Comparison of ENCODE assay signal across 8 mouse cellular contexts in the genomic region with DNA sequence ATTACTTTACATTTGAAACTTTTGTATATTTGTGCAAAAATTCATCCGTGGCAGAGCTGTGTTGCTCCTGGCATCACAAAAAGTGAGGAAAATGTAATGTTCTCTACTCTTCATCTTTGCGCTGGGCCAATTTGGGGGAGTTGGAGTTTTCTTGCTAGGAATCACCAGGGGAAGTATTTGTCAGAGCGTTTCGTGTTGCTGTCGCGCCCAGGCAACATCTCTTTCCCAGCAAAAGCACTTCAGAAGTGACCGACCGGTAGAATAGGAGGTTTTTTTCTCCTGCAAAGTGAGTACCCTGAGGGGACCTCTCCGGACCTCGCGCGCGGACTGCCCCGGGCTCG. TPM values are rescaled to one million over a fixed set of nuclear protein-coding genes. Genes with fewer than 3 reads are reported as not detected.
A peak's percentile ranks its signal among the peaks of the same experiment; 100 is the strongest.
DNase-seq lines count a peak whose midpoint lies in the region; ATAC-seq and TF ChIP-seq lines count a peak whose summit lies in the region.

No protein-coding gene starts in this region.

- H3K27ac ChIP-seq in lung, embryonic 14.5 days (ENCODE audit: low read depth), result peak overlapping the region; percentile 98
- H3K27ac ChIP-seq in embryonic facial prominence, embryonic 11.5 days (replicated peaks; ENCODE audit: low read depth, low read length), result peak overlapping the region; percentile 93
- peak overlapping the region; percentile 96 for H3K27ac ChIP-seq in intestine, embryonic 15.5 days
- H3K27ac ChIP-seq in neural tube, embryonic 13.5 days (replicated peaks), result peak overlapping the region; percentile 88

- peak overlapping the region; percentile 87 for H3K4me3 ChIP-seq in lung, embryonic 14.5 days (ENCODE audit: low read depth, low read length)
- peak overlapping the region; percentile 88 for H3K4me3 ChIP-seq in embryonic facial prominence, embryonic 11.5 days (ENCODE audit: low read depth, low read length)
- H3K4me3 ChIP-seq in intestine, embryonic 15.5 days (replicated peaks), result peak overlapping the region; percentile 82
- H3K4me3 ChIP-seq in neural tube, embryonic 13.5 days, result peak overlapping the region; percentile 85

- peaks cover 9% of the 10 kb centered on the region for H3K36me3 ChIP-seq in lung, embryonic 14.5 days (ENCODE audit: insufficient read depth)
- no peaks in the 10 kb centered on the region for H3K36me3 ChIP-seq in embryonic facial prominence, embryonic 11.5 days (replicated peaks; ENCODE audit: control insufficient read depth, insufficient read depth, low read depth, low read length)
- H3K36me3 ChIP-seq in intestine, embryonic 15.5 days, result no peaks in the 10 kb centered on the region
- peaks cover 6% of the 10 kb centered on the region for H3K36me3 ChIP-seq in neural tube, embryonic 13.5 days

- H3K27me3 ChIP-seq in lung, embryonic 14.5 days (ENCODE audit: insufficient read depth, low read length), result no peaks in the 10 kb centered on the region
- no peaks in the 10 kb centered on the region for H3K27me3 ChIP-seq in embryonic facial prominence, embryonic 11.5 days (ENCODE audit: control insufficient read depth, insufficient read depth, low read length)
- H3K27me3 ChIP-seq in intestine, embryonic 15.5 days (replicated peaks), result no peaks in the 10 kb centered on the region
- H3K27me3 ChIP-seq in neural tube, embryonic 13.5 days, result no peaks in the 10 kb centered on the region

- H3K9ac ChIP-seq in lung, embryonic 14.5 days, result peak overlapping the region; percentile 94
- H3K9ac ChIP-seq in embryonic facial prominence, embryonic 11.5 days (replicated peaks; ENCODE audit: low read length), result peak overlapping the region; percentile 95
- H3K9ac ChIP-seq in intestine, embryonic 15.5 days, result peak overlapping the region; percentile 93
- peak overlapping the region; percentile 85 for H3K9ac ChIP-seq in neural tube, embryonic 13.5 days

- H3K4me2 ChIP-seq in lung, embryonic 14.5 days, result peak overlapping the region; percentile 74
- peak overlapping the region; percentile 73 for H3K4me2 ChIP-seq in embryonic facial prominence, embryonic 11.5 days (ENCODE audit: low read depth, low read length)
- peak overlapping the region; percentile 70 for H3K4me2 ChIP-seq in intestine, embryonic 15.5 days (replicated peaks)
- H3K4me2 ChIP-seq in neural tube, embryonic 13.5 days, result peak overlapping the region; percentile 86

- no peaks in the 10 kb centered on the region for H3K9me3 ChIP-seq in lung, embryonic 14.5 days (ENCODE audit: low read depth, low read length)
- no peaks in the 10 kb centered on the region for H3K9me3 ChIP-seq in embryonic facial prominence, embryonic 11.5 days (replicated peaks; ENCODE audit: control insufficient read depth, low read length)
- H3K9me3 ChIP-seq in intestine, embryonic 15.5 days, result no peaks in the 10 kb centered on the region
- H3K9me3 ChIP-seq in neural tube, embryonic 13.5 days, result no peaks in the 10 kb centered on the region

- under 1% methylated on average over 14 of the region's 15 CpGs for WGBS in lung, embryonic 14.5 days
- under 1% methylated on average over 15 of the region's 15 CpGs for WGBS in embryonic facial prominence, embryonic 11.5 days
- 1% methylated on average over 14 of the region's 15 CpGs for whole genome bisulfite sequencing in intestine, embryonic 15.5 days
- WGBS in neural tube, embryonic 13.5 days, result 1% methylated on average over 15 of the region's 15 CpGs

- DNase-seq in lung, embryonic 14.5 days, result no peak
- DNase-seq in lung, adult 18-20 months, result no peak
- no peak for DNase-seq in embryonic facial prominence, embryonic 11.5 days (ENCODE audit: low spot score)
- no peak for DNase-seq in frontal cortex, adult 2 months (ENCODE audit: extremely low spot score in 1 of 2, low spot score in 1 of 2)
- no peak for DNase-seq in cerebellum, adult 11-12 months
- DNase-seq in thymus, postnatal 25 days, result no peak

- TF ChIP-seq CTCF in lung, embryonic 14.5 days (IDR thresholded peaks at IDR 0.05; ENCODE audit: low read depth), result no peak

- H3K4me1 ChIP-seq in lung, embryonic 14.5 days (ENCODE audit: insufficient read depth), result 0 out of 2 replicates have a peak, but pooled peaks cover 5% of the 10 kb centered on the region
- H3K4me1 ChIP-seq in embryonic facial prominence, embryonic 11.5 days (ENCODE audit: control insufficient read depth, insufficient read depth, low read length), result no peaks in the 10 kb centered on the region
- peaks cover 10% of the 10 kb centered on the region; the same call in 1 of the 2 replicates for H3K4me1 ChIP-seq in intestine, embryonic 15.5 days (replicated peaks)
- H3K4me1 ChIP-seq in neural tube, embryonic 13.5 days (replicated peaks), result peaks cover 43% of the 10 kb centered on the region

- ATAC-seq in lung, embryonic 14.5 days (ENCODE audit: insufficient read depth), result no peak
- ATAC-seq in embryonic facial prominence, embryonic 11.5 days (replicated peaks; ENCODE audit: insufficient number of reproducible peaks, low FRiP score, low TSS enrichment, low read depth), result peak; percentile 0; the same call in 1 of the 2 replicates
- ATAC-seq in intestine, embryonic 15.5 days, result no peak
- ATAC-seq in neural tube, embryonic 13.5 days (ENCODE audit: low read depth), result no peak

RNA-seq across cellular contexts. Expression of a gene that starts 4.5 kb away (rescaled TPM):
- polyA plus RNA-seq in lung, embryonic 14.5 days (2014; fragmentation: Nextera tagmentation; extraction: Ambion mirVana), result 3.6 and 4.0 TPM in 2 replicates
- polyA plus RNA-seq in embryonic facial prominence, embryonic 11.5 days (2014; fragmentation: Nextera tagmentation; extraction: Ambion mirVana), result 4.5 and 5.6 TPM in 2 replicates
- polyA plus RNA-seq in intestine, embryonic 15.5 days (2015; fragmentation: Nextera tagmentation; extraction: Ambion mirVana), result 1.6 and 1.8 TPM in 2 replicates
- 4.6 TPM in 2 replicates for polyA plus RNA-seq in neural tube, embryonic 13.5 days (2015; fragmentation: Nextera tagmentation; extraction: Ambion mirVana)
- polyA plus RNA-seq in frontal cortex, adult 2 months (2012; rRNA removed), result 6.0 and 7.0 TPM in 2 replicates

RNA-seq across cellular contexts. Expression of a gene that starts 4.7 kb away (rescaled TPM):
- polyA plus RNA-seq in lung, embryonic 14.5 days (2014; fragmentation: Nextera tagmentation; extraction: Ambion mirVana), result 36.8 and 37.9 TPM in 2 replicates
- polyA plus RNA-seq in embryonic facial prominence, embryonic 11.5 days (2014; fragmentation: Nextera tagmentation; extraction: Ambion mirVana), result 40.5 and 43.5 TPM in 2 replicates
- 36.0 and 42.5 TPM in 2 replicates for polyA plus RNA-seq in intestine, embryonic 15.5 days (2015; fragmentation: Nextera tagmentation; extraction: Ambion mirVana)
- 33.5 and 33.7 TPM in 2 replicates for polyA plus RNA-seq in neural tube, embryonic 13.5 days (2015; fragmentation: Nextera tagmentation; extraction: Ambion mirVana)
- polyA plus RNA-seq in frontal cortex, adult 2 months (2012; rRNA removed), result 30.1 and 36.0 TPM in 2 replicates
